Mouse (Mus musculus) forebrain, embryonic 11.5 days (tissue): ENCODE data around the gene Slc22a17. TPM values are rescaled to one million over a fixed set of nuclear protein-coding genes. Genes with fewer than 3 reads are reported as not detected.

ENCODE experiments used
- ATAC-seq: fragments of 200-750 bp; cut with Nextera tagmentation; replicated peaks from 2 replicates; pipeline ENCODE4 v1.8.0; 2017; ENCODE audit warnings: moderate TSS enrichment; ENCODE audit not compliant: low FRiP score
- DNase-seq: peaks from one replicate; pipeline ENCODE4 v3.0.0-alpha.2; 2017; ENCODE audit warnings: low spot score
- H3K27ac ChIP-seq: fragments of 300-500 bp; sonication (generic); 2 replicates; pipeline ENCODE4 v1.5.1; 2014; ENCODE audit warnings: low read depth, low read length
- H3K27me3 ChIP-seq: fragments of 300-500 bp; sonication (generic); 2 replicates; pipeline ENCODE4 v1.6.1; 2014; ENCODE audit warnings: mild to moderate bottlenecking, low read length, mixed read lengths; ENCODE audit not compliant: control insufficient read depth, insufficient read depth
- H3K36me3 ChIP-seq: fragments of 300-500 bp; sonication (generic); 2 replicates; pipeline ENCODE4 v1.6.1; 2014; ENCODE audit warnings: mild to moderate bottlenecking, low read length, moderate library complexity, mixed read lengths; ENCODE audit not compliant: control insufficient read depth, insufficient read depth
- H3K4me1 ChIP-seq: fragments of 300-500 bp; sonication (generic); replicated peaks from 2 replicates; pipeline ENCODE4 v1.6.1; 2014; ENCODE audit warnings: low read length, mixed read lengths; ENCODE audit not compliant: control insufficient read depth, insufficient read depth
- H3K4me2 ChIP-seq: fragments of 300-500 bp; sonication (generic); 2 replicates; pipeline ENCODE4 v1.6.1; 2014; ENCODE audit warnings: low read depth, mild to moderate bottlenecking, low read length, moderate library complexity, mixed read lengths; ENCODE audit not compliant: severe bottlenecking
- H3K4me3 ChIP-seq: fragments of 300-500 bp; sonication (generic); 2 replicates; pipeline ENCODE4 v1.5.1; 2014; ENCODE audit warnings: low read depth, low read length
- H3K9ac ChIP-seq: fragments of 300-500 bp; sonication (generic); 2 replicates; pipeline ENCODE4 v1.6.1; 2014; ENCODE audit warnings: low read length
- H3K9me3 ChIP-seq: fragments of 300-500 bp; sonication (generic); 2 replicates; pipeline ENCODE4 v1.6.1; 2016; ENCODE audit warnings: low read length, mixed read lengths; ENCODE audit not compliant: control insufficient read depth
- WGBS: fragments of 180-500 bp; shearing (Covaris S2); extraction: QIAGEN DNeasy Blood & Tissue Kit; methylation state at CpG from one replicate; pipeline ENCODE4 v1.1.7; 2014; 5-methylcytosine and 5-hydroxymethylcytosine counted together
- polyA plus RNA-seq: library from polyadenylated mRNA; unstranded; fragments of >200 nt; fragmentation: Nextera tagmentation; extraction: Ambion mirVana; gene quantifications from 2 replicates; pipeline ENCODE4 v1.2.1, GENCODE M21; 2014

Slc22a17 gene
- polyA plus RNA-seq, 1 experiment from 2014 or later, result 44.4 TPM

DNA sequence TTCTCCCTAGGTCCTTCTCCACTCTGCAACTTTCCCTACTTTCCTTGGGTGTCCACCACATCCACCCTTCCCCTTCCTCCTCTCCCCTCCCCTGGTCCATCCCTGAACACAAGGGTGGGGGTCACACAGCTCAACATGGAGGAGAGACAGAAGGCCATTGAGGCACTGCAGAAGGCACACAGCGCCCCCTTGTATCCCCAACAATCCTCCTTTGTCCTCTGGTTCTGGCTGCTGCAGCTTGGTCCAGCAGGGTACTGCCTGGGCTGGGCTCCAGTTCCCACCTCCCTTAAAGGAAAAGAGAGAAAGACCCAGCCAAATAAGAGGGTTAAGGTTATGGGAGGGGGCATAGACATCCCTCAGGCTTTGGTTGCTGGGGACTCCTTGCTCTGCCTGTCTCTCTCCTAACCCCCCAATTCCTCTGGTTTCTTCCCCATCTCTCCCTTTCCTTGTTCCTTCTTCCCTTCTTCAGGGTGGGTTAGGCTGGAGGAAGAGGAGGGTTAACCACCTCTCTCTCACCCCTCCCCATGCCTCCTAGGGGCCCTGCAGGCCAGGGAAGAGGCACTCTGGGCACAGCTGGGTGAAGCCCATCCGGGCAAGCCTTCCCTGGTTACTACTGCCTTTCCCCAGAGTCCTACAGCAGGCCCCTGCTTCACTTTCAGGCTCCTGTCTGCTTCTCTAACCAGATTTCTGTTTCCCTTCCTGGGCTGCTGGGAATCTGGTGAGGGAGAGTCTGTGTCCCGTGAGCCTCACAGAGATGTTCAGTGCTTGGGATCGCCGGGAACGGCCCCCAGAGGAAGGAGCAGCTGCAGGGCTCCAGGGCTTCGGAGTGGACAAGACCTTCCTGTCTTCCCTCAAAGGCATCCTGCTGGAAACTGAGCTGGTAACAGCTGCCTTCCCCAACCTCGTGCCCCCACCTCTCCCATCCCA is 23.2 kb upstream of the Slc22a17 start, which contains the start of gene Cmtm5:
Cmtm5 (plus strand) TSS at position 358 of the 927 bp plus-strand sequence.
- DNase-seq (no peak), ATAC-seq (no peak)
- no peaks in the 10 kb centered on the region for H3K4me1 ChIP-seq
- H3K4me2 ChIP-seq, result no peak within 1 kb of the TSS
- no peak within 1 kb of the TSS for H3K4me3 ChIP-seq
- H3K9me3 ChIP-seq, result no peaks in the 10 kb centered on the region
- H3K9ac ChIP-seq, result no peak within 1 kb of the TSS; the same call in 1 of the 2 replicates
- H3K36me3 ChIP-seq, result no peaks in the 10 kb centered on the region
- WGBS, result 49% methylated on average over 8 of the region's 8 CpGs
- no peaks in the 10 kb centered on the region for H3K27me3 ChIP-seq
- H3K27ac ChIP-seq, result no peak within 1 kb of the TSS

DNA sequence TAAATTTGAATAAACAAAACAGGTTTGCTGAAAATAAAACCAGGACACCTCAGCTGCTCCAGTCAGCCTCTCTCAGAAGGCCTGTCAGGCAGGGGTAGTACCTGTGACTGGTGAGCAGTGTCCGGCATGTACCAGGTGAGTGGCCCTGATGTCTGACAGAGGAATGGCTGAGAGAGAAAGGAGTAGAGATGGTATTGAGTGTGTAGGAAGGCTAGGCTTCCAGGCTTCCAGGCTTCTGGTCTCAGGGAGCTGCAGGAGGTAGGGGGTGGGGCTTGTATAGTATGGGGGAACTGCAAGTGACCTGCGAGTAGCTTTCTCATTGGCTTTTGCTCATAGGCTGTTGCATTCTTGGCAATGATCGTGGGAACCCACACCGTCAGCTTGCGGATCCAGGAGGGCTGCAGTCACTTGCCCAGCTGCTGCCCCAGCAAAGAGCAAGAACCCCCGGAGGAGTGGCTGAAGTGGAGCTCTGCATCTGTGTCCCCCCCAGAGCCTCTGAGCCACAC is 19.8 kb upstream of the Slc22a17 start, which contains the start of gene Il25:
Il25 (plus strand) TSS at position 51 of the 506 bp plus-strand sequence.
- no peaks in the 10 kb centered on the region for H3K36me3 ChIP-seq
- H3K9ac ChIP-seq, result no peak within 1 kb of the TSS
- no peak within 1 kb of the TSS for H3K4me2 ChIP-seq
- H3K9me3 ChIP-seq, result no peaks in the 10 kb centered on the region
- no peaks in the 10 kb centered on the region for H3K4me1 ChIP-seq
- H3K27ac ChIP-seq, result no peak within 1 kb of the TSS
- ATAC-seq, result no peak
- no peak for DNase-seq
- WGBS, result 42% methylated on average over 6 of the region's 6 CpGs
- no peak within 1 kb of the TSS for H3K4me3 ChIP-seq
- H3K27me3 ChIP-seq, result no peaks in the 10 kb centered on the region

DNA sequence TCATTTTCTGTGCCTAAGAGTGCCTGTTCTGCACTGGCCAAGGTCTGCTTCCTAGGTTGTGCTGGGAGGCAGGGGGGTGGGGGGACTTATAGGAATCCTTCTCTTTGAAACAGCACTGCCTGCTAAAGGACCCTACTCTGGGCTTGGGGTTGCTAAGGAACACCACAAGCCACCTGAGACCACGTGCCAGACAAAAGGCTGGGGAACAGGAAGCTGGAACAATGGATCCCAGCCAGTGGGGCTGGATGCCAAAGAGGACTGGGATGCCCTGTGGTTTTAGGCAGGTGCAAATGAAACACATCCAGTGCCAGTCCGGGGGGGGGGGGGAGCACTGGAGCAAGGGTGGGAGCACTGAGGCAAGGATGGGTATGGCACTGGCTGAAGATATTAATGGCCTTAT is 17.5 kb upstream of the Slc22a17 start:
- no peaks in the 10 kb centered on the region for H3K9me3 ChIP-seq
- no peak for ATAC-seq

DNA sequence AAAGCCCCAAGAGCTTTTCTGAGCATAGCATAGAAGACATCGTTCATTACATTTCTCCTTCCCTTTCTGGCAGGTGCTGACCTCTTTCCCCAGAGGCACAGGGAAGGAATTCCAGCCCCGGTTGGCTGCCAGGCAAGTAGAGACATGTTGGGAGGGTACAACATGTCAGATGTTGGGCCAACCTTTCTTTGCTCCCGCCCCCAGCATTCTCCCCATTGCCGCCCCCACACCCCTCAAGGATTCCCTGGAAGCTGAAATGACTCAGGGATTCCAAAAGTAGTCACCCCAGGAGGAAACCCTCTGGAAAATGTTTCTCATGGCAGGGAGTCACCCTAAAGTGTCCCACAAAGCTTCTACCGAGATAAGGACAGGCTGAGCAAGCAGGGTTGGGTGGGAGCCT is 16.9 kb upstream of the Slc22a17 start:
- Histone ChIP-seq H3K4me1 (peaks cover 14% of the 10 kb centered on the region; the same call in 1 of the 2 replicates), H3K9me3 (no peaks in the 10 kb centered on the region), H3K9ac (no peak overlapping the region), H3K4me2 (no peak overlapping the region), H3K4me3 (no peak overlapping the region), H3K36me3 (no peaks in the 10 kb centered on the region), H3K27me3 (no peaks in the 10 kb centered on the region), H3K27ac (no peak overlapping the region)
- DNase-seq (no peak), ATAC-seq (no peak)
- WGBS, result 83% methylated on average over 5 of the region's 5 CpGs

More for the DNA sequence above, 17.5 kb upstream of the Slc22a17 start:
- WGBS, result 25% methylated on average over 2 of the region's 2 CpGs
- no peak for DNase-seq
- H3K4me1 ChIP-seq, result peaks cover 10% of the 10 kb centered on the region; the same call in 1 of the 2 replicates
- no peak overlapping the region for H3K27ac ChIP-seq
- no peak overlapping the region for H3K9ac ChIP-seq
- no peaks in the 10 kb centered on the region for H3K27me3 ChIP-seq
- H3K4me2 ChIP-seq, result no peak overlapping the region
- no peak overlapping the region for H3K4me3 ChIP-seq
- no peaks in the 10 kb centered on the region for H3K36me3 ChIP-seq

DNA sequence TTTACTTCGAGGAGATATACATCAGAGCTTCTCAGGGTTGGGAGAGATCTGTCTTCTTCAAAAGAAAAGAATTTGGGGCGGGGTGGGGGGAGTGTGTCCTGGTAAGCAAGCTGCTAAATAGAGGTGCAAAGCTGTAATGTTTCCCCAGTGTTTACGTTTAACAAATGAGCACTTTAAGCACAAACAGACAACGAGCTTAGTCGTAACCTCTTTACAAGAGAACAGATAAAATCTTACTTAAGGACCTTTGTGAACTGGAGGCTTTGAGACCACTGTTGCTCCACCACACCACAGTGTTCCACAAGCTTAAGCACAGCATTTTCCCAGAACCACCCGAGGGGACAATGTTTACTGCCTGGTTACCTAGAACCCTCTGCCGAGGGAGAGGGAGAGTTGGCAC is 14.4 kb upstream of the Slc22a17 start:
- Histone ChIP-seq H3K4me3 (peak overlapping the region; percentile 52), H3K4me2 (peak overlapping the region; percentile 96), H3K9ac (peak overlapping the region; percentile 95), H3K27me3 (no peaks in the 10 kb centered on the region), H3K9me3 (no peaks in the 10 kb centered on the region), H3K4me1 (peaks cover 14% of the 10 kb centered on the region; the same call in 1 of the 2 replicates), H3K27ac (peak overlapping the region; percentile 98), H3K36me3 (peaks cover 1% of the 10 kb centered on the region)
- 14% methylated on average over 7 of the region's 7 CpGs for WGBS
- DNase-seq, result no peak
- ATAC-seq, result no peak

DNA sequence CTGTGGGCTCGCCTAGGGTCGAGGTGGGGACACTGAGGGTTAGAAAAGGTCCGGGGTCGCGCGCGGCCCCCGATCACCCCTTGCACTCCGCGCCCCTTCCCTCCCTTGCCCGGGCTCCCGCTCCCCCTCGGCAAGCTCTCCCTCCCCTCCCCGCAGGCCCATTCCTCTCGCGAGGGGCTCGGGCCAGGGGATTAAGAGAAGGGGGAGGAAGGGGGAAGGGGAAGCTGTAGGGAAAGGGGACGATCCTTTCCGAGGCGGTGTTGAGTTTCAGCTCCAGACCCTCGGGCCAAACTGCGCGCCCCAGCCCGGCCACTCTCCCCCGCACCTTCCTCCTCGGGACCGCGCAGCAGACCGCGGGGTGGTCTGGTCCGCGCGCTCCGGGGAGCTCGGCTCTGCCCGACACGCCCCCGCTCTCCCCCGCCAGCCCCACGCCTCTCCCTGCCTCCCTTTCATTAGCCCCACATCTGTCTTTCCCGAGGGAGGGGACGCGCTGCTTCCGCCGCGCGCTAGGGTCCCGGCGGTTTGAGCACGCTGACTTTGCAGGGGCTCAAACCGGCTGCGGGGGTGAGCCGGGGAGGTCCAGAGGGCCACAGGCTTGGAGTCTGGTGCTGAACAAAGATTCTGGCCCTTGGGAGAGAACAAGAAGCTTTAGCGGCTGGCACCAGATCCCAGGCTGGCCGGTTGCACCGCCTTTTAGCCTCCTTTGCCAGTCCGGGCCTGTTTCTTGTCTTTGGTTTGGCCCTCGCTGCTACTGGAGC is 13.6 kb upstream of the Slc22a17 start:
- peak overlapping the region; percentile 98 for H3K27ac ChIP-seq
- no peaks in the 10 kb centered on the region for H3K27me3 ChIP-seq
- peaks cover 14% of the 10 kb centered on the region; the same call in 1 of the 2 replicates for H3K4me1 ChIP-seq
- H3K36me3 ChIP-seq, result peaks cover 8% of the 10 kb centered on the region
- peaks cover 6% of the 10 kb centered on the region for H3K9me3 ChIP-seq
- H3K4me3 ChIP-seq, result peak overlapping the region; percentile 52
- WGBS, result under 1% methylated on average over 45 of the region's 58 CpGs
- H3K4me2 ChIP-seq, result peak overlapping the region; percentile 96
- DNase-seq, result peak; percentile 93
- peak overlapping the region; percentile 95 for H3K9ac ChIP-seq
- peak; percentile 82 for ATAC-seq

DNA sequence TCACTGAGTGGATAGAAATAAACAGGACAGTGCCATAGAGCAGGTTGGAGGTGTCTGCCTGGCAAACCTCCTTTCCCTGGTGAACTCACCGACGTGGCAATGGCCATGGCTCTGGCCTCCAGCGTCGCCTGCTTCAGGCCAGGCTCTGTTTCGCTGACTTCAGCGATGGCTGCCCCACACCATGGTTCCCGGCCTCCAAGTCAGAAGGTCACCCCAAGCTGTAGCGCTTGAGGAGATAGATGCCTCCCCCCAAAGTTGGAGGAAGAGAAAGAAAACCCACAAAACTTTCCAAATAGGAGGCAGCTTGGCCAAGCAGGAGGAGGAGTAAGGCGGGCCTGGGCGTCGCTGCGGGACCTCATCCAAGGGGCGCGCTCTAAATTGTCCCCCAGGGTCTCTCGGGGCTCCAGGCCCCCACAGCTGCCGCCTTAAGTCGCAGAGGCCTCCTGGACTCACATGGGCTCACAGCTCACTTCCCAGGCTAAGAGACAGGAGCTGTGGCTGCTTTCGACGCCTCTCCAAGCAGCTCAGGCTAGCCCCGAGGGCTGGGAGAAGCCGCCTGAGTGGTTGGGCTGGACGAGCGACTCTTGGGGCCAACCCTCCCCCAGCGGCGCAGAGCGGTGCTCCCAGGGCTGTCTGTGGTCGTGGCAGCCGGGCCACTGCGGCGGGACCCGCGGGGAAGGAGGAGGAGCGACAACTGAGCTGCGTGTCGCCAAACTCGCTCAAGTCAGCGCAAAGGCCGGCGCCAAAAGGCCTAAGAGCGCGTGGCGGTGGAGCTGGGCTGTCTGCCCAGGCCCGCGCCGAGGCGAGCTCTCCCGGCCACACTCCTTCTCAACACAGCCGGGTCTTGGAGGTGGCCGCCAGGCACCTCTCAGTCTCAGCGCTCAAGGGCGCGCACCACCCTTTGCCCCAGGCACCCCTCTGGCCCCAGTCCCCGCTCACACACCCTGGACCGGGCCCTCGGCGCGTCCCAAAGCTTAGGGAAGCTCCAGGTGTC is 12.7 kb upstream of the Slc22a17 start, which contains the start of gene Efs:
Efs (minus strand) TSS at position 778 of the 994 bp plus-strand sequence.
- H3K36me3 ChIP-seq, result peaks cover 16% of the 10 kb centered on the region
- peak; percentile 85 for DNase-seq
- H3K4me2 ChIP-seq, result peak within 1 kb of the TSS; percentile 96
- peaks cover 14% of the 10 kb centered on the region for H3K9me3 ChIP-seq
- peak; percentile 53 for ATAC-seq
- H3K4me1 ChIP-seq, result peaks cover 14% of the 10 kb centered on the region; the same call in 1 of the 2 replicates
- peak within 1 kb of the TSS; percentile 95 for H3K9ac ChIP-seq
- peak within 1 kb of the TSS; percentile 98 for H3K27ac ChIP-seq
- no peaks in the 10 kb centered on the region for H3K27me3 ChIP-seq
- WGBS, result 2% methylated on average over 57 of the region's 57 CpGs
- peak within 1 kb of the TSS; percentile 52 for H3K4me3 ChIP-seq
